Mouse (Mus musculus) thymus, adult 18-20 months (tissue): ENCODE measurements around the gene Prdx1.
"Not testable (repeated sequence)": the region's sequence is repeated elsewhere in the genome, so short reads cannot be mapped to it uniquely, and the experiment has no call there.

Experiments
- DNase-seq, 2 experiments: peaks; one replicate each; pipeline ENCODE4 v3.0.0; 2022; ENCODE audit warnings: mixed read lengths in 2 of 2

Gene Prdx1

GRCm38 (mm10) chr4:116680521-116680920 is 4.8 kb upstream of the Prdx1 start:
- DNase-seq: not testable (repeated sequence)

DNA sequence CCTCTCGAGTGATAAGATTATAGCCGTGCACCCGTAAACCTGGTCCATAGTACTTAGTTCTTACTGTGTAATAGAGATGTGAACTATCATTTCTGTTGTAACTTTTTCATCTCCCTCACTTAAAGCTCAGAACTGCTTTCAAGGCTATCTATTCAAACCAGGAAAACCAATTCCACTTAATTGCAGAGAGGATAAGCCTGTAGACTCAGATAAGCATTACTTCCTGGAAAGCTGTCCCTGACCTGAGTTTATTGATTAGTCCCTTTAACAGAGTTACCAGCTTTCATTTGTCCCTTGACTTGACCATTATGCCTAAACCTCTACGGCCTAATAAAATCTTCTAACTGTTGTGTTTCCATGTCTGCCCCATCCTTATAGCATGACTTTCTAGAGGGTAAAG is 1.4 kb upstream of the Prdx1 start:
- no peak for DNase-seq

GRCm38 (mm10) chr4:116684665-116685064 is 679 bp upstream of the Prdx1 start:
- DNase-seq: no peak

GRCm38 (mm10) chr4:116687041-116687440 is 1.7 kb downstream of the Prdx1 start:
- no peak for DNase-seq

- DNase-seq: no peak
Observed at GRCm38 (mm10) chr4:116689309-116689876, 4.0 kb downstream of the Prdx1 start.

- no peak for DNase-seq
Observed at GRCm38 (mm10) chr4:116692146-116692545, 6.8 kb downstream of the Prdx1 start.

DNA sequence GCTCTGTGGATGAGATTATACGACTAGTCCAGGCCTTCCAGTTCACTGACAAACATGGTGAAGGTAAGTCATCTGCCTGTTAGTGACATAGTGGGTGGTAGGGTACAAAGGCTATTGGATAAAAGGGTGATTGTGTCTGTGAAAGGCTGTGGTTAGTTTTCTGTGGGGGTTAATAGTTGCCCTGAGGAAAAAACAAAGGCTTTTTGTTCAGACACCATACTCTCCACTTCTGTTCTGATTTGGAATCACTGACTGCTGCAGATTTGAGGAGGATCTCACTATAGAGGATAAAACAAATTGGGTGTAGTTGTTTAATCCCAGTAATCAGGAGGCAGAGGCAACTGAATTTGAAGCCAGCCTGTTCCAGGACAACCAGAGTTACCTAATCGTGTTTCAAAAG is 8.4 kb downstream of the Prdx1 start:
- no peak for DNase-seq

- no peak for DNase-seq
Observed at GRCm38 (mm10) chr4:116698693-116699342, 13.5 kb downstream of the Prdx1 start.

DNA sequence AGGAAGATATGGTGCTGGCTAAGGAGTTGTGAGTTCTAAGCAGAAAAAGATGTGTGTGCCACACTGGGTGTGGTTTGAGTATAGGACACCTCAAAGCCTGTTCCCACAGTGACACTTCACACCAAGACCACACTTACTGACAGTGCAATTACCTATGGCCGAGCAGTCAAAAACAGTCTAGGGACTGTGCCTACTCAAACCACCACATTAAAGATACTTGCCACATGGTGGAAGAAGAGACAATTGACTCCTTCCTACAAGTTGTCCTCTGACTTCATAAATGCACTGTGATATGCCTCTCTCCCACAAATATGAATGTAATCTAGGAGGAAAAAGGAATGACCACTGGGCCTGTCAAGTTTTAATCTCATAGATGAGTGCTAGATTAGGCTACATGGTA is 15.6 kb downstream of the Prdx1 start:
- no peak for DNase-seq

DNA sequence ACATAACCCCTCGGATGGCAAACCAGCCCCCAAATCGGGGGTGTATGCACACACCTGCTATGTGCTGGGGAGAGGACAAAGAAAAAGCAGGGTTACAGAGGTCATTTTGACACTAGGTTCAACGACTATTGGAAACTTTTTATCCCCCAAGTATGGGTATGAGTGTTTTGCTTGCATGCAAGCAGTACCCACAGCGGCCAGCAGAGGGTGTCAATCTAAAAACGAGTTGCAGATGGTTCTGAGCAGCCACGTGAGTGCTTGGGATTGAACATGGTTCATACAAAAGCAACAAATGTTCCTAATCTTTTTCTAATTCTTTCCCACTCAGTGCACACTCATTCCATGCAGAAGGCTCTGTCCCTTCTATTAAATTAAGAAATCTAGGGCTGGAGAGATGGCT is 18.5 kb downstream of the Prdx1 start:
- peak; percentile 36 to 38 for DNase-seq

GRCm38 (mm10) chr4:116707666-116708065 is 22.3 kb downstream of the Prdx1 start:
- no peak for DNase-seq

DNA sequence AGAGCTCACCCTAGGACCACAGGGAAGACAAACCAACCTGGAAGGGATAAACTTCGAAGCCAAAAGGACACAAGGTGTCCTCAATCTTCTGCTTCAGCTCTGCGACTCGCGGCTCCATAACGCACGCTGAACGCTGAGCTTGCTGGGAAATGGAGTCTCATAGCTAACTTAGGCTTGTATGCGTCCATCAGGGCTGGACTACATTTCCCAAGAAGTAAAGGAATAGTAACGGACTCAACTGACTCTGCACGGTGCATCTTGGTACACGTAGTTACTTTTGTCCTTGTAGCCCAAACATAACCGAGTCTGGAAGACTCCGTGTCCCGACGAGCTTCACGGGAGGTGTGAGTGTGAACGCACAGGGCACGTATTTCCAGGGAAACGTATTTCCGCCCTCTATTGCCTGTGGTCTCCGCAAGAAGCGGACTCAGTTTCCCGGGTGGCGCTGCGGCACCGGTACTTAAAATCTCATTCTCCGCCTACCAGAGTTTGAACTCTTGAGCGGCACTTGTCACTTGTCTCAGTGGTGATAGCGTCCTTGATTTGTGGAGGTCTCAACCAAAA is 22.9 kb downstream of the Prdx1 start, which contains the start of the genes Mmachc and Ccdc163:
Gene Mmachc, minus strand, starts transcription at position 206 of the 564 bp plus-strand sequence.
Gene Ccdc163, plus strand, starts transcription at position 309 of the 564 bp plus-strand sequence.
- DNase-seq: peak; percentile 82 to 93

- DNase-seq: peak in 1 of 2 experiments; percentile 13
Observed at GRCm38 (mm10) chr4:116708791-116709390, 23.5 kb downstream of the Prdx1 start.

- no peak for DNase-seq
Observed at GRCm38 (mm10) chr4:116710154-116710553, 24.8 kb downstream of the Prdx1 start.

GRCm38 (mm10) chr4:116712536-116712935 is 27.2 kb downstream of the Prdx1 start:
- DNase-seq: no peak

DNA sequence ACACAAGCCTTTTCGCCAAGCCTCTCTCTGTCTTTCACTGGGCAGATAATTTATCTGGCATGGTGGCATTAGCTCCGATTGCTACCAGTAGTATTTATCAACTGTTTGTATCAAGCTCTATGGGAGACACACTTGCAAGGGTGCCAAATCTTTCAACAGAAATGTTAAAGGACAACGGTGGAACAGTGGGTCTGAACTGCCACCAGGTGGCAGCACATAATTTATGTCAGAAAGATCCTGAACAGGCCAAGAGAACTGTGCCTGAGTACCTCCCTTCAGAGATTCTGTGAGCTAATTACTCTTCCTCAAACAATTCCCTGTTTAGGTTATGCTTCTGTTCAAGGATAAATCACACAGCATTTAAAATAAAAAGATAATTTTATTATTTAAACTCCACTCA is 34.1 kb downstream of the Prdx1 start:
- DNase-seq: peak; percentile 11 to 32

DNA sequence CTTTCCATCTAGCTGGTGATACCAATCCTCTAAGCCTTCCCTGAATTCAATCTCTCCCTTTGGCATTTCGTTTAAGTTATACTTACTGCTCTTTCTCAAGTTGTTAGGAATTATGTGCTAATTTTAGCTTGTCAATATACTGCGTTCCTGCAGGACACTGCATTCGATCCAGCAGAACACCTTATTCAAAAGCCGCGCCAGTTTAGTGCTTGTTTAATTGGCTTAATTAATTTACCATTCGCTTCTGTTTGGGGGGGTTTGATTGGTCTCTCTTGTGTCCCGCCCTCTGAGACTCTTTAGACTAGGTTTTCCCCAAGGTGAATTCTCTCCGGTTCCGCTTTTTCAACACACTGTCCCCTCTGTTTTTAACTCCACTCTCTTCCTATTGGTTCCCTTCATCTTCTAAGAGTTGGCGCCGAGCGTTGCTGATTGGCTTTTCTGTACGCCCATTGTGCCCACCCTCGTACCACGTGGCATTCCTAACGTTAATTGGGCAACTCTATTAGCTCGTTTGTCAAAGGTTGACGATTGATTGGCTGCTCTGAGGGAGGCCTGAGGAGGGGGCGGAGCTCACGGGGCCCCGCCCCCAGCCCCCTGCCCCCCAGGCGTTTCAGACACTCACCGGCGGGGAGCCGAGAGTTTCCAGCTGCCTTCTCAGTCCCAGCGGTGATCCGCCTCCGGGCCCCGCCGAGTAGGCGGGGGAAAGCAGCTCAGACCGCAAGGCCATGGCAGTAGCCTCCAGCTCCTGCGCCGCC is 35.2 kb downstream of the Prdx1 start, which contains the start of gene Tesk2:
Gene Tesk2, plus strand, starts transcription at position 606 of the 755 bp plus-strand sequence.
- DNase-seq: peak; percentile 86 to 94

- DNase-seq: no peak
Observed at GRCm38 (mm10) chr4:116721098-116721628, 35.8 kb downstream of the Prdx1 start.

GRCm38 (mm10) chr4:116722230-116722629 is 36.9 kb downstream of the Prdx1 start:
- no peak for DNase-seq

GRCm38 (mm10) chr4:116725444-116725843 is 40.1 kb downstream of the Prdx1 start:
- no peak for DNase-seq

DNA sequence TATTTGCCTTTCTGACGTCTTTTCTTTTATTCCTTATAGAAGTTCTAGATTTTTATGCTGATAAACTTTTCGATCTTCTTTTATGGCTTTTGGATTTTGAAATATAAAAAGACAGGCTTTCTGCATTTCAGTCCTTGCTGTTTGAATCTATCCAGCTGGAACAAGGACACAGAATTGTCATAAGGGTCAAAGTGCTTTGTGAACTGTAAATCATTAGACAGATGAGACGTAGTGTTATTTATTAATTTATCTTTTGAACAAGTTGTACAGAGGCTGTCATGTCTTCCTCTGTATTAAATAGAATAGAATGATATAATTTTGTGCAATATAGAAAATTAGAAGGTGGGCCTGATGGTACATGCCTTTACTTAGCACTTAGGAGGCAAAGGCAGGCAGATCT is 42.1 kb downstream of the Prdx1 start:
- DNase-seq: no peak

DNA sequence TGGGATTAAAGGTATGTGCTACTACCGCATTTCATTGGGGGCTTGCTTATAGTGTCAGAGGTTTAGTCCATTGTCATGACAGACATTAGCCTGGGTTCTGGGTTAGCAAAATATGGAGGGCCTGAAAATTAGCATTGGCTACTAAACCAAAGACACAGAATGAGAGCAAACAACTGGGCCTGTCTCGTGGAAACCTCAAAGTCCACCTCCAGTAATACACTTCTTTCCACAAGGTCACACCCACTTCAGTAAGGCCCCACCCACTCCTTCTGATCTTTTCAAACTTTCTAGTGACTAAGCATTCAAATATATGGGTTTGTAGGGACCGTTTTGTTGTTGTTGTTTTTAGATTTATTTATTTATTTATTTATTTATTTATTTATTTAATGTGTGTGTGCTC is 44.2 kb downstream of the Prdx1 start:
- no peak for DNase-seq

DNA sequence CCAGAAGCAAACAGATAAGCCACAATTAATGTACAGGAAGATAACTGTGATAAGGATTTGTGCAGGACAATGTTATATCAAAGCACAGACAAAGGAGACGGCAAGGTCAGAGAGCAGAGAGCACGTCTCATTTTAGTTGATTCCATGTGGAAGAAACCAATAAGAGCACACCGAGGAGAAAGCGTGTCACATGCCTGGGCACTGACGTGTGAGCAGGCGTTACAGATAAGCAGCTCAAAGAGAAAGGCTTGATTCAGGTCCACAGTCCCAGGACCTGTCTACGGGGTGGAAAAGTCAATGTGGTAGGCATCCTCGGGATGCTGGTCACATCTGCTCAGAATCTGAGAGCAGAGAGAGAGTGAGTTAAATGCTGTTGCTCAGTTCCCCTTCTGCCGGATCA is 45.7 kb downstream of the Prdx1 start:
- DNase-seq: no peak
